Mouse (Mus musculus) gastrocnemius, adult 18-20 months (tissue): ENCODE measurements around the gene Slc5a2. TPM values are rescaled to one million over a fixed set of nuclear protein-coding genes. Genes with fewer than 3 reads are reported as not detected.

Source experiments
- microRNA-seq: library from miRNA; unstranded; fragments of <30 nt; microRNA quantifications from one replicate; pipeline ENCODE4 v1.2.0, GENCODE M21; 2021
- total RNA-seq, 2 experiments: library from RNA; stranded (reverse); gene quantifications; 2 replicates each; pipeline ENCODE4 v1.2.3; 2021

The Slc5a2 gene
- total RNA-seq, 2 experiments from 2014 or later = 0.39 TPM; not detected in 1

Small RNAs within 50 kb of the gene (microRNA-seq; reads per million reads assigned to microRNA genes)
- gene Mir3103 = 1.0 reads per million

Other genes with a start within 250 kb of the Slc5a2 start
- gene Itgam, start 203.0 kb upstream of the Slc5a2 start, total RNA-seq = 1 to 10 TPM; 1.2 to 1.8 TPM
- gene Gm49368, start 203.0 kb upstream of the Slc5a2 start, total RNA-seq = not detected
- gene Itgax, start 136.1 kb upstream of the Slc5a2 start, total RNA-seq = under 1 TPM; 0.09 to 0.52 TPM
- under 1 TPM in 1 of 2 experiments, not detected in 1; 0.26 TPM for gene Itgad, start 111.3 kb upstream of the Slc5a2 start, total RNA-seq
- gene Cox6a2, start 59.3 kb upstream of the Slc5a2 start, total RNA-seq = 1,000 to 10,000 TPM; 1,835 to 2,031 TPM
- gene Armc5, start 28.3 kb upstream of the Slc5a2 start, total RNA-seq = 1 to 10 TPM; 8.3 to 9.0 TPM
- gene 9130023H24Rik, start 27.6 kb upstream of the Slc5a2 start, total RNA-seq = 1 to 10 TPM; 1.6 to 1.7 TPM
- 1 to 10 TPM; 5.5 to 7.0 TPM for gene Tgfb1i1, start 18.8 kb upstream of the Slc5a2 start, total RNA-seq
- 1 to 10 TPM; 2.2 to 2.7 TPM for gene BC017158, start 32.5 kb downstream of the Slc5a2 start, total RNA-seq
- gene Rgs10, start 153.1 kb downstream of the Slc5a2 start, total RNA-seq = 1 to 10 TPM; 2.0 to 3.4 TPM
- gene Tial1, start 196.1 kb downstream of the Slc5a2 start, total RNA-seq = 10 to 100 TPM; 41.1 to 42.5 TPM